Mouse (Mus musculus): ENCODE measurements around the gene Rtkn.

DNA sequence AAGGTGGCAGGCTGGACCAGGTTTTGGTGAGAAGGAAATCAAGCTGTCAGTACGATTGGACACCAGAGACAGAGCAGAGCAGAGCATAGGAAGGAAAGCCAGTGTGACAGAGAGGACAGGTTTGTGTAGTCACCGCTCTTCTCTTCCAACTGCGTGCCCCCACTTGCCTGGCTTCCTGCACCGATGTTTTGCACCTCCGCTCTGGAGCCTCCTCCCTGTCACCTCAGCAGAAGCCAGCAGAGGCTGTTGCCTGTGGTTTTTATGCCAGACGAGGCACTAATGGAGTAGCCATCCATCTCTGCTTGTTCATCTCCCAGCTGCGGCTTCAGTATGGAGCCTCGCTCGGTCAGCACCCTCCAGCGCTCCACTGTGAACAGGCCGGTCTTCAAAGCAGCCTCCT is 7.6 kb downstream of the Rtkn start:
- no peak for TF ChIP-seq USF1 (IDR thresholded peaks at IDR 0.05; ENCODE audit: low read depth, low read length)
- TF ChIP-seq CTCF (IDR thresholded peaks at IDR 0.05 in 2 of 3, conservative IDR thresholded peaks at IDR 0.05 in 1 of 3; ENCODE audit: control insufficient read depth in 1 of 3, insufficient read depth in 1 of 3, low read depth in 2 of 3, low read length in 3 of 3, poor library complexity in 1 of 3, severe bottlenecking in 1 of 3) = no peak
- no peak for TF ChIP-seq E2F4 (IDR thresholded peaks at IDR 0.05; ENCODE audit: borderline replicate concordance, low read depth, low read length)
- no peak for TF ChIP-seq MYC (IDR thresholded peaks at IDR 0.05; ENCODE audit: low read depth, low read length)
- no peak for TF ChIP-seq ZKSCAN1 (IDR thresholded peaks at IDR 0.05; ENCODE audit: low read depth, low read length)
- TF ChIP-seq MAFK (IDR thresholded peaks at IDR 0.05; ENCODE audit: borderline replicate concordance, low read depth, low read length) = no peak
- no peak for TF ChIP-seq TCF12 (IDR thresholded peaks at IDR 0.05; ENCODE audit: low read depth, low read length)
- no peak for TF ChIP-seq MEF2A (IDR thresholded peaks at IDR 0.05; ENCODE audit: extremely low read depth, insufficient replicate concordance, low read depth, low read length, poor library complexity, severe bottlenecking)
- TF ChIP-seq MXI1 (IDR thresholded peaks at IDR 0.05; ENCODE audit: low read depth, low read length) = no peak
- no peak for TF ChIP-seq EP300 (IDR thresholded peaks at IDR 0.05; ENCODE audit: low read depth in 1 of 2, low read length in 2 of 2)
- TF ChIP-seq MAX (IDR thresholded peaks at IDR 0.05; ENCODE audit: low read length) = no peak

Data from MEL (cell line).